Mouse (Mus musculus): ENCODE measurements around the gene Gpalpp1. TPM values are rescaled to one million over a fixed set of nuclear protein-coding genes. Genes with fewer than 3 reads are reported as not detected.

The Gpalpp1 gene
- polyA plus RNA-seq, 1 experiment from 2014 or later, result 15.1 TPM

DNA sequence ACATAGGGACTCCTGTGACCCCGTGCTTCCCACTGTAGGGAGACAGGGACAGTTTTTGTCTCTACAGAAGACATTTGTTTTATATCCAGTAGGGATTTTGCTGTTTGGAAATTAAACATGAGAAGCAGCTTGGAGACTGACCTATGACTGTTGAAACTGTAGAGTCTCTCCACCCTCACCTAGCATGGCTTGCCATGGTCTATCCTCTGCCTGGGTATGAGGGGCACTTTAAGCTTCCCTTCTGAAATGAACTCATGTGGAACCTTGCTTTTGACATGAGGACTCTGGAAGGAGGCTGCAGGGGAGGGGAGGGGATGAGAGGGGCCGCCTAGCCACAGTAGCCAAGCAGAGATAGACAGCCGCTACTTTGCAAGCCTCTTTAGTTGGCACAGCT lies 66.4 kb downstream of the Gpalpp1 start:
- Histone ChIP-seq H3K36me3 (no peaks in the 10 kb centered on the region), H3K4me3 (no peak overlapping the region), H3K27ac (no peak overlapping the region), H3K4me1 (peaks cover 4% of the 10 kb centered on the region; the same call in 1 of the 2 replicates), H3K27me3 (ENCODE audit: low read depth, poor library complexity, severe bottlenecking) (no peaks in the 10 kb centered on the region), H3K9me3 (replicated peaks) (no peaks in the 10 kb centered on the region)
- 73% methylated on average over 3 of the region's 3 CpGs for WGBS
- DNase-seq (ENCODE audit: low spot score), result no peak

DNA sequence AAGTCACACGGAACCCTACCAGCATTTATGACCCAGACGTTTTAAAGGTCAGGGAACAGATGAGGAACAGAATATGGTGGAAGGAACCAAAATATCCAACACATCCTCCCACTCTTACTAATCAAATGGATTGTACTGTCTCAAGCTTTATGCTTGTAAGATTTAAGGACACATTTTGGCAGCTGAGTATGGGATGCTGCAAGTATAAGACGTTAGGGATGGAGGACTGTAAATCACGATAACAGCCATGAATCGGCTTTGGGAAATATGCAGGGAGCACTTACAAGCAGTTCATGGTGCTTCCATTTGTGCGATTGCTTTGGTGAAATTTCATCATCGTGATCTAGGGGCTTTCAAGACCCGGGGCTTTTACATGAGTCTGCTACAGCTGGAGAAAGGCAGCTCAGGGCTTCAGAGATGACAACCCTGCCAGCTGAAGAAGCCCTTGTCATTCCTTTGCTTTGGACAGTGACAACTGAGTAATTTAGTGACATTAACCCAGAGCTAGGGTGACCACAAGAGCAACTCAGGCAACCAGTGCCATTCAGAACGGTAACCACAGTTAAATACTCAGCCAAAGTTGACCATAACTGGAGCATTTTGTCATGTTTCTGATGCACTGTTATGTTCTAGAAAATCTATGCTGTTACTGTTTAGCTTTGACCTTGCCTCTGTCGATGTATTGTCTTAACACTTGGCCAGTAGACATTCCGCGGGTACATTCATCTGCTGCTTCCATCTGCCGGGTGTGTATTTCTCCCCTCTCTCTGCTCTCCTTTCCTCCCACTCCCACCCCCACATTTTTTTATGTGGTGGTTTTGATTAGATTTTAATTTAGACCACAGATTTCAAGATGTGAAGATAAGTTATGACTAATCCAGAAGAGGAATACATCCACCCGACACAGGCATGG lies 67.1 kb downstream of the Gpalpp1 start:
- Histone ChIP-seq H3K4me1 (peaks cover 4% of the 10 kb centered on the region; the same call in 1 of the 2 replicates), H3K27ac (no peak overlapping the region), H3K4me3 (no peak overlapping the region), H3K36me3 (no peaks in the 10 kb centered on the region), H3K9me3 (replicated peaks) (no peaks in the 10 kb centered on the region), H3K27me3 (ENCODE audit: low read depth, poor library complexity, severe bottlenecking) (no peaks in the 10 kb centered on the region)
- DNase-seq (ENCODE audit: low spot score), result no peak
- WGBS, result 86% methylated on average over 14 of the region's 14 CpGs

Other genes starting within 250 kb of the Gpalpp1 start
- 0.63 and 0.65 TPM in 2 replicates for gene Kctd4, start 155.8 kb downstream of the Gpalpp1 start, polyA plus RNA-seq (2016; fragmentation: Nextera tagmentation; extraction: Ambion mirVana)
- 60.1 and 67.9 TPM in 2 replicates for gene Gtf2f2, start 99.9 kb downstream of the Gpalpp1 start, polyA plus RNA-seq (2016; fragmentation: Nextera tagmentation; extraction: Ambion mirVana)
- 21.8 and 22.3 TPM in 2 replicates for gene Nufip1, start 131 bp upstream of the Gpalpp1 start, polyA plus RNA-seq (2016; fragmentation: Nextera tagmentation; extraction: Ambion mirVana)

All from limb, embryonic 10.5 days (tissue).